Mouse (Mus musculus) mouse trophoblast stem cell (cell line): ENCODE measurements at regions not wholly inside any gene's neighbourhood (a gene's known extent, or its start where the extent isn't known, plus 50 kb on each side); places are given as distances from the start of the nearest gene placed in this dataset.
"Not testable (repeated sequence)": the region's sequence is repeated elsewhere in the genome, so short reads cannot be mapped to it uniquely, and the experiment has no call there.

Source experiments
- in situ Hi-C, 2 experiments: fragments of 300-500 bp; cut with MseI, MboI; formaldehyde crosslinking; loops; 2 replicates in 1 of 2; 3 replicates in 1 of 2; pipeline ENCODE4 v1.15.1; 2025

DNA sequence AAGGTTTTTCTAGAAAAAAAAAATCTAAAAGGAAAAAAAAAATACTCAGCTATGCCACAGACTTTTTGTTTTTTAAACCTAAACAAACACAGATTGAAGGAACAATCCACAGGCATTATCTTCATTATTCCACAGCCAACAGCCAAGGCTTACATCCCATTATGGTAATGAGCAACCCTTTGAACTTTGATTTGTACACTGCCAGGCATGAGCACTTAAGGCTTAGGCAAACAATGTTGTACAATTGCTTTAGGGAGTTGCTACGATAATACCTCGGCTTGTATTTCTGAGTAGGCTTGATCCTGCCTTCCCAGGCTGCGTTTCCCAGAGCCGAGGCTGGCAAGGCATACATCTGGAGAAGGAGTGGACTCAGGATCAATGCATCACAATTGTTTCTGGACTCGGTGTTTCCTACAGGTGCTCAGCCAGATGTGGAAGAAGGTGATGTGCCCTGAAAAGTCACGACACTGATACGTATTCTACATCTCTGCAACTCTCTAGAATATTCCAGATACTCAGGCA, 409.0 kb upstream of the Igfbp7 start:
- in situ Hi-C loops: no loop called here

DNA sequence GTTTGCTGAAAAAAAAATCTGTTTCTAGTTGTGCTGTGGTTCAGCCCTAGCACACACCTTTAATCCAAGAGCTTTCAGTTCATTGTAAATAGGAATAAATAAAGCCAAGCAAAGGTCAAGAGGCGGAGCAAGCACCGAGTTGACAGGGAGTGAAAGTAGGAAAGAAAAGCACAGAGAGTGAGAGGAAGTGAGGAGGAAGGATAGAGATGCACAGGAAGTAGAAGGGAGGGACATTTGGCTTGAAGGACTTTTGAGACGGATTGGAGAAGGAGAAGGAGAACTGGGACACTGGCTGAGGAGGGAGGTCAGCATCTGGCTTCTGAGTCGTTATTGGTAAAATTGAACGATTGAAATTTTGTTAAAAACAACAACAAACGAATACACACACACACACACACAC, 402.0 kb upstream of the Igfbp7 start:
- in situ Hi-C loops: loop anchor here in 1 of 2 experiments (10.0 kb wide), 1 partner anchor 345 kb away; no protein-coding TSS in a partner anchor

DNA sequence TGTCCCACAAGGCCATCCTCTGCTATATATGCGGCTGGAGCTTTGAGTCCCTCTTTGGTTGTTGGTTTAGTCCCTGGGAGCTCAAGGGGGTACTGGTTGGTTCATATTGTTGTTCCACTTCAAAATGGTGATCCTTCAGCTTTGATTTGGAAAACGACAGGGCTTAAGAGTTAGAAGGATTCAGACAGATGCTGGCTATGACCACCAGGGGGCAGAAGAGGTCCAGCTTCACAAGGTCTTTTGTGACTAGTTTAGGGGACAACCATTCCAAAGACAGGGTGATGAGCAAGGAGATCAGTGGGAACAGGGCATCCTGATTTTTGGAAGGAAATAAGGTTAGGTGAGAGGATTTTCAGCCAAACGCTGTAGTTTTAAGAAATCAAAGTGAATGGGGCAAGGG, 399.9 kb upstream of the Igfbp7 start:
- in situ Hi-C loops: loop anchor here in 1 of 2 experiments (10.0 kb wide), 1 partner anchor 343 kb away; no protein-coding TSS in a partner anchor

DNA sequence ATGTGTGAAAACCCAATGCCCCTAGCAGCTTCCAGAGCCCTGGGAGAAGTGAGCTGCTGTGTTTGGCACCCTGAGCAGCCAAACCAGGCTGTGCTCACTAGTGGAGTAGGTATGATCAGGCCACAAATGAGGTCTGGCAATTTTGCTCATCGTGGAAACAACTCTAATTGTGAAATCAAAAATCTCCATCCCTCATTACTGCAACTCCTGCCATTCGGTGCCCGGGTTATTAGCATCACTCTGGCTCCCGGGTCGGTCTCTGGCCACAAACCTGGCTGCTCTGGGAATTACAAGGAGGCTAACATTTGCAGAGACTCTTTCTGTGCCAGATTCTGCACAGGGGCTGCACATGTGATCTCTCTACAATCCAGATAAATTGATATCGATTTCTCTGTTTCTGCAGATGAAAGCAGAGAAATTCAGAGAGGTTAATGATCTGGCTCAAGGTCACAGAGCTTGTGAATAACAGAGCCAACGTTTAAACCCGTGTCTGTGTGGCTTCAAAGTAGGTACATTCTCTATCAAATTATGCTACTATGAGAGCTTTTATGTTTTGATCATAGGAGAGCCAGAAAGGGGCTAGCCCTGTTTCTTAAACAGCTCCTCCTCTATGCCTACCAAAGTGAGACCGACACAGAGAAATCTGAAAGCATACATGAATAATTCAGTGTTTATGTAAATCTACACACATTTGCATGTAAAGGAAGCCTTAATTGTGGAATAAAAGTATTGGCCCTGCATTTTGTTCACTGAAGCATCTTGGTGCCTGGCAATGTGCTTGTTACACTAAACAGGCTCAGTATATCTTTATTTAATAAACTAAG, 398.7 kb upstream of the Igfbp7 start:
- in situ Hi-C loops: loop anchor here in 1 of 2 experiments (10.0 kb wide), 1 partner anchor 342 kb away; no protein-coding TSS in a partner anchor

DNA sequence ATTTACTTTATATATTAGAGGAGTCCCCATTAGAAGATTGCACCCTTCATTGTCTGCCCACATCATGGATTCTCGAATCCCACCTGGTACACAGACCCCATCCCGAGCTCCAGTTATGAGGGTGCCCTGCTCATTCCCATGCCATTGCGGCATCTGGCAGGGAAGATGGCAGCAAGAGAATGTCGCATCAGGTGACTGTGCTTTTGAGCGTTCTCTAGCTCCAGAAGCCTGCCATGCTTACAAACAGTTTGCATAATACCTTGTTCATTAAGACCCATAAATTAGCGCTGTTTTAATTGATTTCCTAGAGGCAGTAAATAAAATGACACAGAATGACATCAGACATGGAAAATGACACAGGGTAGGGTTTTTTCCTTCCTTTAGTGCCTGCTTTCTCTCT, 398.0 kb upstream of the Igfbp7 start:
- in situ Hi-C loops: loop anchor here in 1 of 2 experiments (10.0 kb wide), 1 partner anchor 341 kb away; no protein-coding TSS in a partner anchor

DNA sequence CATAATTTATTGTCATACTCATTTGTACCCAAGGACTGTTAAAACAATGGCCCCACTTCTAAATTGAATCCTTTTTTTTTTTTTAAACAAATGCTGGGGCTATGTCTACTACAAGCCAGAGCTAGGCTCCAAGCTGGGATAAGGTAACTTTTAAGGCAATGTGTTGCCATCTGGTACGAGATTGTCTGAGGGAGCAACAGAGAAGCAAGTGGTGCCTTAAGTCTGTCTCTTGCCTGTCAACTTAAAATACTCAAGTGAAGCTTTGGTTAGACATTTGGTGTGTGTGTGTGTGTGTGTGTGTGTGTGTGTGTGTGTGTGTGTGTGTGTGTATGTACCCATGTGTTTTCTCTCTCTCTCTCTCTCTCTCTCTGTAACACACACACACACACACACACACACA, 397.5 kb upstream of the Igfbp7 start:
- in situ Hi-C loops: loop anchor here in 1 of 2 experiments (10.0 kb wide), 1 partner anchor 341 kb away; no protein-coding TSS in a partner anchor

DNA sequence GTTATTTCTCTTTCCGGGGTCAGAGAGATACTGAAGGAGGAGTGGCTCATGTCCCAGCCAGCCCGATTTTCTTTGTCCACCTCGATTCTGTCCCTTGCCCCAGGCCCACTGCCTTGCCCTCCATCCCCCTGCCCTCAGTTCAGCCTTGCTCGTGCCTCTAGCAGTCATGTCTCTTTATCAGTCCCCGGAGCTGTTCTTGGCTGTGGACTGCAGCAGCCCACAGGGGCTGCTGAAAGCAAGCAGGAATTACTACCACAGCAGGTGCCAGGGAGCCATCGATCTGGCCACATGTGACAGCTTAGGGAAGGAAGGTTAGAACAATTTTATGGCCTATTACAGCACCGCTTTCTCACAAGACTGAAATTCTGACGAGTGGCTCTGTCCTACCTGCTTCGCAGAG, 396.3 kb upstream of the Igfbp7 start:
- in situ Hi-C loops: loop anchor here (5.0 to 10.0 kb wide), 2 partner anchors 339 to 342 kb away; no protein-coding TSS in a partner anchor

DNA sequence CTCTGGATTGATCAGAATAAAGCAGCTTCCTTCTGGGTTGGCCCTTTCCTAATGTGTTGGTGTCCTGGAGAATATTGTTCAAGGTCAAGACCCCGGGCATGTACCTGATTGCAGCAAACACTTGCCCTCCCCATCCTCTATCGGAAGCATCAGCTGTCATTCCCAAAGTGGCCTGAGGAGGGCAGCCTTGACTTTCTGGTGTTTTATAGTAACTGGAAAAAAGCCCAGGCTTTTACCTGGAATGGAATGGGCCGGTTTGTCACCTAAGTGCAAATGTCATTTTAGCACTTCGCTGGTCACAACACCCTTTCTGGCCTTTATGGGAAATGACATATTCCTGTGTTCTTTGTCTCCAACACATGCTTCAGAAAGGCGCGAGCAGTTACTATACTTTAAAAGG, 395.7 kb upstream of the Igfbp7 start:
- in situ Hi-C loops: loop anchor here (5.0 to 10.0 kb wide), 2 partner anchors 339 to 341 kb away; no protein-coding TSS in a partner anchor

DNA sequence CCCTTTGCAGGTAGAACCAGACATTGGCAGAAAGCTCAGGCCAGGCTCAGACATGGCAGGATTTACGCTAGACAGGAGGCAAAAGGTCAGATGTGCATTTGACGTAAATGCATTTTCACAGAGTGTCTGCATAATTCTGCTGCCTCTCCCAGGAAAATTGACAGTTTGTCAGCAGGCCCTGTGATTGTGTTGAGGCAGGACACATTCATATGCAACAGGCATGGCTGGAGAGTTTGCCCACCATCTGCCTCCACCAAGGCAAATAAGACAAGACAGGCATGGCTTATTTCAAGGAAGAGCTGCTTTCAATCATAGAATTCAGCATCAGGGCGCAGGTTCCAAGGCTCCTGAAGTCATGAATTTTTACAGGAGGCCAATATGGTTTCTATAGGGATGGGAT, 389.1 kb upstream of the Igfbp7 start:
- in situ Hi-C loops: no loop called here

DNA sequence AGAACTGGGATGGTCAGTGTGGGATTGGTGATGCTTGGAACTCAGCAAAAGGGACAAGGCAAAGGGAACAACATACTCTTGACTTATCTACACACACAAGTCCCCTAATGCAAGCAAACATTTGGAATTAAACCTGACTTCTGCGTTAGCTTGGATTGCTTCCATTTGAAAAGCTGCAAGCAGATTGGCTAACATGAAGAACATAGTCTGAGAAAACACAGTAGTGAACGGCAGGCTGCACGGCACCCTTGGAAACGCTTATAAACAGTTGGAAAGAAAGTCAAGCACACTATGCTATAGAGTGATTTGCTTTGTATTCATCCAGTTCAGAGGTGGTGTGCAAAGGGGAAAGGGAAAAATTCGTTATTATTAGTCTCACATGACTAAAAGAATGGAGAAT, 387.9 kb upstream of the Igfbp7 start:
- in situ Hi-C loops: no loop called here

DNA sequence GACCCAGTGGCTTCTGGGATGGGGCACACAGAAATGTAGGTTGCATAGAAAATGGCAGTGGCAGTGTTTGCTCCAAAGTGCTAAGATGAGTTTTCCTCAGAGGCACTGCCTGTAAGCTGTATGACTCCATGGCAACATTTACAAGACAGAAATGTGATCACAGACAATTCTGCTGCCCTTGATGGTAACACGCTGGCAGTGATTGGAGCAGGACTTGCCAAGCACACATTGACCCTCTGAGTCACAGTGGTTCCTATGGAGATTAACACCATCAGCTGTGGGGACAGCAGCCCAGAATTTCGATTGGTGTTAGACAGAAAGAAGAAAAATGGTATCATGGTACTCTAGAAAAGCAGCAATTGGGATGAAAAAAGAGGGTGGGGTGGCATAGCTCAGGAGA, 376.1 kb upstream of the Igfbp7 start:
- in situ Hi-C loops: no loop called here

DNA sequence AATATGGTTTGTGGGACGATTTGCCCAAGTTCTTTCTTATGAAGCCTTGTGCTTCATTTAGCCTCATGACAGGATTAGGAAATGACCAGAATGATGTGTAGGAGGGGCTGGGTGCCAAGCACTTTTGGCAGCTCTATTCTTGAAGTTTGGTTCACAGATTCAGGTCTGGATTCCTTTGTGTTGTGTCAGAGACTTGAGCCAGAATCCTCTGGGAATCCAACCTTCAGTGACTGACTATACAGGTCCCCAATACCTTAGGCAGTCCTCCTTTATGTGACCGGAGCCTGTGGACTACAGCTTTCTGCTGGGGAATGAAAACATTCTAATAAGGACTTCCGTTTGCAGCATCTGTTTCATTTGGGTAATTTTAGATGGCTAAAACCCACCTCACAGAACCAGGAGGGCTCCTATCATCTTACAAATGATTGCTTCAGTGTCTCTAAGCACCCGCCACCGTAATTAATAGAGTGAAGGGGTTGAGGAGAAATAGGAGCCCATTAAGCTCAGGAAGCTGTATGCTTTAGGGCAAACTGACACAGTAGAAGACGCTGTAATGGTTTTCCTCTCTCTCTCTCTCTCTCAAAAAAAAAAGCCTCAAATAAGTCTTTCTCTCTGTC, 354.7 kb upstream of the Igfbp7 start:
- in situ Hi-C loops: no loop called here

DNA sequence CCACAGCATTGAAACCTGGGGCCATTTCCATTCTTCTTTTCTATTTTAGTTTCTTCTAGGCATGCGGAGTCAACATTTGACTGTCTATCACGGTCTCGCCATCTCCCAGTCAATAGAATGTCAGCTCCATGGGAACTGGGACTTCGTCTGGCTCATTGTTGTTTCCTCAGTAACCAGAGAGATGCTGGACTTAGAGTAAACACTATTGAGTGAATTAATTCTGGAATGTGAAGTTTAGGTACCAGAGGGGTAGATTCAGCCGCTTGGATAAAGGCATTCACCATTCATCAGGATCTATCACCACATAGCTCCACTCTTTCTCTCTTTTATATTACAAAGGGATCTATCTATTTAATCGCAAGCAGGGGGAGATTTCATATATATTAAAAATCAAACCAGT, 354.2 kb upstream of the Igfbp7 start:
- in situ Hi-C loops: no loop called here

DNA sequence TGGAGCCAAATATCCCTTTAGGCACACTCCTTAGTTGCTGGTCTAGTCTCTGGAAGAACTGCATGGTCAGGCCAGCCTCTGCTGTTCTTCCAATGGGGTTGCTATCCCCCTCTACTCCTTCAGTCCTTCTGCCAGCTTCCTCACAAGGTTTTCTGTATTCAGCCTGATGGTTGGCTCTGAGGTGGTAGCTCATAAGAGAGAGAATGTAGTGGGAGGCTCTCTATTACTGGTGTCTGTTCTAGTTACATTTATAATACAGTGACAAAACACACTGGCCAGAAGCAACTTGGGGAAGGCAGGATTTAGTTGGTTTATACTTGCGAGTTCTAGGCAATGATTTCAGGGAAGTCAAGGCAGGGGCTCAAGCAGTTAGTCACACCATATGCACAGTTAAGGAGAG, 341.1 kb upstream of the Igfbp7 start:
- in situ Hi-C loops: no loop called here

DNA sequence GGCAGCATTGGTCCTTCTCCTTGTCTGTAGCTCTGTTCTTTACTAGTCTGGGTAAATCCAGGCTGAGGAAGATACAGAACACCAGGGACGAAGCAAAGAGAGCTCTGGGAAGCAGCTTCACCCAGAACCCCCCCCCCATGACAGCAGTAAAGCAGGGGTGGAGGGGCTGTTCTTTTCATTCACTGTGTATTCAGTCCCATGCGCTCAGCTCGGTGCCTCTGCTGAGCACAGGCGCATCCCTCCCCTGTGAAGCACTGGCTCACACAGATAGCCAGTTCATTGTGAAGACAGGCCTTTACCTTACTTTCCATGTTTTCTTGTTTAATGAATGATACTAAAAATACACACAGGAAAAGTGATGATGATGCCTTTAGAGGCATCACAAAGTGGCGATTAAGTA, 338.8 kb upstream of the Igfbp7 start:
- in situ Hi-C loops: no loop called here

DNA sequence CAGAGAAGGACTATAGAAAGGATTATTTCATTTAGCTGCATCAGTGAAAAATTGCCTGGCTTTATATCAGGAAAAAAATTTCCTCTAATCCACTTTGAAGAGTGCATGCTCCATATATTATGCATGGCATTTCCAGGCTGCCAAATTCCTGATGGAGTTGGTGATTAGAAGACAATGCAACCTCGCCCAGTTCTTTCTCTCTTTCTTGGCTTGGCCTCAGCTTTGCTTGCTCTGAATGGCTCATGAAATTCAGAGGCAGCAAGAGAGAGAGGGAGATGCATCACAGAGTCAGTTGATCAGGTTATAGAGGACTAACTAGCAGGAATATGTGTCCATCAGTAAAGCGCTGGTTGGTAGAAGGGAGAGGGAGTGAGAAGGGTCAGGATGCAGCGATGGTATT, 335.6 kb upstream of the Igfbp7 start:
- in situ Hi-C loops: no loop called here

DNA sequence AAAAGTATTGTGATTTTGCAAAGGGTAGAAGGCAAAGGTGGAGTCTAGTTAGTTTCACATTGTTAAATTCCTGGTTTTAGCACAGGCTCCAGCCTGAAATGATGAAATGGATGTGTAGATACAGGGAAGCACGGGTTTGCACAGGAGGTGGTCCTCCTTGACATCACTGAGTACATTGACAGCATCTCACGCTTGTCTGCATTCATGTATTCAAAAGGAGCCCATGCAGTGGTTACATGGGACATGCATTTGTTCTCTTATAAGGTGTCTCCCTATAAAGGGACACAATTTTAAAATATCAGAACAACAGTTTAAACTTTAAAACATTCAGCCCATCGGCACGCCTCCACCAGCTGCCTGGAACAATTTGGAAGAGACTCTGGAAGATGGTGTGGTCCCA, 322.4 kb upstream of the Igfbp7 start:
- in situ Hi-C loops: not testable (repeated sequence)

DNA sequence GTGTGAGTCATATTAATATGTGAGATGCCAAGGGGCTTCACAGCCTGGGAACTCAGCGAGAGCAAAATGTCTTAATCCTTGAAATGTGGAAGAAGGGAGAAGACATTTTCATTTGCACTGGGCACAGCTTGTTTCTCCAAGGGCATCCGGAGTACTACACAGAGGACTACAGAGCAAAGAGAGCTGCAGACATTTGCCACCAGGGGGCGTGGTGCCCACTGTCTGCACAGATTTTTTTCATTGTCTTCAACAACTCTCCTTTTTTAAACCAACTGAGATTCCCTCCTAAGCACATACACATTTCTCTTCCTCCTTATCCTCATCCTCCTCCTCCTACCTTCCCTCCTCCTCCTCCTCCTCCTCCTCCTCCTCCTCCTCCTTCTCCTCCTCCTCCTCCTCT, 273.8 kb upstream of the Igfbp7 start:
- in situ Hi-C loops: no loop called here

DNA sequence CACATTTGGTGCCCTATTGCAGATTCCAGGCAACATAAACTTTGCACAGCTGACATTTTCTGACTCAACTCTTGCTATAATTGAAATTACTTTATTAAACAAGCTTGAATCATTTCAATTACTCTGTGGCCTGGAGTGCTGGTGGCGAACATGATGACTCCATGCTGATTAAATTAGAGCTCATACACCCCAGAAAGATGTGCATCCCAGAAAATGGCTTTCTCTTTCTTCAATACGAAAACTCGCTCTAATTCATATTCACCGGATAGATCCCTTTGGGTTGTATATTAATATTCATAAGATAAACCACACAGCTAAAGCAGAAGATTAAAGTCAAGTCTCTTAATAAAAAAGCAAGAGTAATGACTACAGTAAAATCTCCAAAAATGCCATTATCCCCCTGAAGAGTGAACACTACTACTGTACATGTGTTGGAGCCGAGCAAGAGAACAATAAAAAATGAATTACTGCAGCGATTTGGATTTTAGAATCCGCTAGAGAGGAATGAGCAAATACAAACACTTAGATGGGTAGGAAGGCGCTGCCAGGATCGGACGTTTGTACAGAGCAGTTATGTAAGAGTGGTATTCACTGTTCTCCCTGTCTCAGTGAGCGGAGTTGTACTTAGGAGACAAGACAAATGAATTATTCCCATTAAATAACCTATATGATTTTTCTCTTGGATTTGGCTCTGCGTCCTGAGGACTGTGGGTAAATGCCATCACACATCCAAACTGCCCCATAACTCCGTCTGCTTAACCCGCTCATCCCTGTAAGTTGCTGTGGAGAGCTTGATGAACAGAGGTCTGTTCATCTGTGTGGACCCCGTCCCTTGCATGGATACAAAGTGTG, 264.5 kb upstream of the Igfbp7 start:
- in situ Hi-C loops: no loop called here

DNA sequence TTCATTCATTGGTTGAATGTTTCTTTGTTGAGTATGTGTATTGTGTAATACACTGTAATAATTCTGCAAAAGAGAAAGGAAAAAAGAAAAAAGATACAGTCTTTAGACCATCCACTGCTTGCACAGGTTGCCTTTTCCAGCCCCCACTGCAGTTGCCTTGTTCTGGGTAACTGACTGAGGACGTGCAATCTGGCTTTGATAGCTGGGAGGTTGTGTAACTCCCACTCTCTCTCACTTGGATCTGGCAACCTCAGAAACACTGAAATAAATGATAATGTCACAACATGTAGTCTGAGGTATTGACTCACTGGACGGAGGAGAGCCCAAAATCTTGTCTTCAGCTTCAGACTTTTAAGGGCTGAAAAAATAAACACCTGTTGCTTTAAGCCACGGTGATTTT, 255.3 kb upstream of the Igfbp7 start:
- in situ Hi-C loops: no loop called here

DNA sequence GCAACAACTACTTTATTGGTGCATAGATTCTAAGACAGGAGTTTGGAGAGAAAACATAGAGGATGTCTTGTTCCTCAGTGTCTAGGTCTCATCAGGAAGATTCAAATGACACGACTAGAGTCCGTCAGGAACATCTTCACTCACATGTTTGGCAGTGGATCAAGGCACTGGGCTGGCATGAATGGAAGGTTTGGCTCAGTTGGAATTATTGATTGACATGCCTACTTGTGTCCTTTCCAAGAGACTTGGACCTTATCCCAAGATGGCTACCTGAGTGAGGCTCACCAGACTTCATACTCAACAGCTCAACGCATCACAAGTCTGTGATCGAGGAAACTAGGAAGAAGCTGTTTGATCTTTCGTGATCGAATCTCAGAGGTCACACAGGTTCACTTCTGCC, 251.2 kb upstream of the Igfbp7 start:
- in situ Hi-C loops: no loop called here

DNA sequence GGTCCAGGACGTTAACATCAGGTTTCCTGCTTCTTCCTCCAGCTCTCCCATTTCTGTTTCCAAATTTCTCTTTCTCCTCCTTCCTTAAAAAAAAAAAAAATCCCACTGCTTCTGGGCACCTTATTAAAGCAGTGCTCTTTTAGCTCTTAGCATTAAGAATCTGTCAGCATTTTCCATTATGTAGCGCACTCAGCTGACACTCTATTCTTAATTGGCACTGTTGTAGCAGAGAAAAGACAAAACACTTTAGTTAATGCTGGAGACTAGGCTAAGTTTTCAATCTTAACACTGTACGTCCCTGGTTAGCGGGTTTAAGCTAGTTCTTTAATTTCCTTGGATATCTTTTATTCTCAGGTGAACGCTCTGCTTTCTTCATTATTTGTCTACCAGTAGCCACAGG, 236.8 kb upstream of the Igfbp7 start:
- in situ Hi-C loops: no loop called here
